Mouse (Mus musculus) heart, embryonic 16.5 days (tissue): Measurements from ENCODE around the gene Rab25. TPM values are rescaled to one million over a fixed set of nuclear protein-coding genes. Genes with fewer than 3 reads are reported as not detected.

Experiments
- ATAC-seq: fragments of 200-750 bp; cut with Nextera tagmentation; replicated peaks from 2 replicates; pipeline ENCODE4 v1.8.0; 2017; ENCODE audit warnings: moderate number of reproducible peaks; ENCODE audit not compliant: insufficient read depth, low FRiP score; ENCODE audit errors: extremely low read depth
- H3K27ac ChIP-seq: fragments of 300-500 bp; sonication (generic); 2 replicates; pipeline ENCODE4 v1.5.1; 2014; ENCODE audit warnings: mild to moderate bottlenecking, low read length, control low read depth, moderate library complexity
- H3K27me3 ChIP-seq: fragments of 300-500 bp; sonication (generic); 2 replicates; pipeline ENCODE4 v1.6.1; 2014; ENCODE audit warnings: low read length, mixed read lengths; ENCODE audit not compliant: control insufficient read depth, insufficient read depth
- H3K36me3 ChIP-seq: fragments of 300-500 bp; sonication (generic); 2 replicates; pipeline ENCODE4 v1.6.1; 2014; ENCODE audit not compliant: control insufficient read depth, insufficient read depth
- H3K4me1 ChIP-seq: fragments of 300-500 bp; sonication (generic); 2 replicates; pipeline ENCODE4 v1.6.1; 2014; ENCODE audit warnings: low read length, mixed read lengths; ENCODE audit not compliant: control insufficient read depth, insufficient read depth
- H3K4me2 ChIP-seq: fragments of 300-500 bp; sonication (generic); 2 replicates; pipeline ENCODE4 v1.6.1; 2014; ENCODE audit warnings: low read depth, mild to moderate bottlenecking, control low read depth, low read length
- H3K4me3 ChIP-seq: fragments of 300-500 bp; sonication (generic); 2 replicates; pipeline ENCODE4 v1.5.1; 2014; ENCODE audit warnings: mild to moderate bottlenecking, control low read depth, low read length
- H3K9ac ChIP-seq: fragments of 300-500 bp; sonication (generic); 2 replicates; pipeline ENCODE4 v1.6.1; 2014; ENCODE audit warnings: low read length, control low read depth
- H3K9me3 ChIP-seq: fragments of 300-500 bp; sonication (generic); replicated peaks from 2 replicates; pipeline ENCODE4 v1.6.1; 2016; ENCODE audit warnings: low read length; ENCODE audit not compliant: control insufficient read depth
- WGBS: fragments of 180-500 bp; shearing (Covaris S2); extraction: QIAGEN DNeasy Blood & Tissue Kit; methylation state at CpG from one replicate; pipeline ENCODE4 v1.1.7; 2014; 5-methylcytosine and 5-hydroxymethylcytosine counted together
- polyA plus RNA-seq: library from polyadenylated mRNA; unstranded; fragments of >200 nt; fragmentation: Nextera tagmentation; extraction: Ambion mirVana; gene quantifications from 2 replicates; pipeline ENCODE4 v1.2.1, GENCODE M21; 2015

The Rab25 gene
- polyA plus RNA-seq, 1 experiment from 2014 or later, result 2.2 TPM

- Histone ChIP-seq H3K4me3 (no peak overlapping the region), H3K4me1 (peaks cover 38% of the 10 kb centered on the region), H3K4me2 (no peak overlapping the region), H3K36me3 (peaks cover 18% of the 10 kb centered on the region), H3K27me3 (no peaks in the 10 kb centered on the region), H3K9ac (no peak overlapping the region), H3K9me3 (no peaks in the 10 kb centered on the region), H3K27ac (peak overlapping the region; percentile 57)
- 60% methylated on average over 5 of the region's 5 CpGs for WGBS
- no peak for ATAC-seq
These were observed 8.0 kb downstream of the Rab25 start for GRCm38 (mm10) chr3:88540085-88540484.

GRCm38 (mm10) chr3:88539397-88539796 lies 8.7 kb downstream of the Rab25 start:
- 40% methylated on average over 3 of the region's 3 CpGs for WGBS
- Histone ChIP-seq H3K9me3 (no peaks in the 10 kb centered on the region), H3K4me3 (no peak overlapping the region), H3K9ac (0 out of 2 replicates have a peak overlapping the region, but pooled peaks have one; percentile 14), H3K27ac (no peak overlapping the region), H3K4me1 (peaks cover 45% of the 10 kb centered on the region), H3K27me3 (no peaks in the 10 kb centered on the region), H3K36me3 (peaks cover 18% of the 10 kb centered on the region), H3K4me2 (no peak overlapping the region)
- no peak for ATAC-seq

GRCm38 (mm10) chr3:88538271-88539145 lies 9.6 kb downstream of the Rab25 start:
- WGBS, result 54% methylated on average over 9 of the region's 9 CpGs
- peaks cover 18% of the 10 kb centered on the region for H3K36me3 ChIP-seq
- H3K9ac ChIP-seq, result no peak overlapping the region
- H3K27ac ChIP-seq, result no peak overlapping the region
- H3K27me3 ChIP-seq, result no peaks in the 10 kb centered on the region
- no peak overlapping the region for H3K4me3 ChIP-seq
- no peak overlapping the region for H3K4me2 ChIP-seq
- H3K9me3 ChIP-seq, result no peaks in the 10 kb centered on the region
- no peak for ATAC-seq
- H3K4me1 ChIP-seq, result peaks cover 54% of the 10 kb centered on the region

GRCm38 (mm10) chr3:88537146-88537545 lies 11.0 kb downstream of the Rab25 start:
- peak overlapping the region; percentile 60 for H3K4me2 ChIP-seq
- H3K36me3 ChIP-seq, result peaks cover 18% of the 10 kb centered on the region
- WGBS, result 75% methylated on average over 6 of the region's 6 CpGs
- H3K27ac ChIP-seq, result no peak overlapping the region; the same call in 1 of the 2 replicates
- H3K9ac ChIP-seq, result peak overlapping the region; percentile 51
- H3K4me1 ChIP-seq, result peaks cover 57% of the 10 kb centered on the region
- H3K4me3 ChIP-seq, result no peak overlapping the region; the same call in 1 of the 2 replicates
- ATAC-seq, result no peak
- no peaks in the 10 kb centered on the region for H3K27me3 ChIP-seq
- H3K9me3 ChIP-seq, result no peaks in the 10 kb centered on the region

GRCm38 (mm10) chr3:88536103-88536930 lies 11.8 kb downstream of the Rab25 start:
- Histone ChIP-seq H3K4me1 (peaks cover 57% of the 10 kb centered on the region), H3K27me3 (no peaks in the 10 kb centered on the region), H3K4me3 (peak overlapping the region; percentile 39), H3K27ac (peak overlapping the region; percentile 14; the same call in 1 of the 2 replicates), H3K9ac (peak overlapping the region; percentile 51), H3K9me3 (no peaks in the 10 kb centered on the region), H3K4me2 (peak overlapping the region; percentile 60), H3K36me3 (peaks cover 18% of the 10 kb centered on the region)
- peak; percentile 18; the same call in 1 of the 2 replicates for ATAC-seq
- WGBS, result 11% methylated on average over 64 of the region's 64 CpGs

- no peak for ATAC-seq
- Histone ChIP-seq H3K36me3 (peaks cover 18% of the 10 kb centered on the region), H3K4me2 (peak overlapping the region; percentile 60; the same call in 1 of the 2 replicates), H3K4me3 (no peak overlapping the region), H3K9me3 (no peaks in the 10 kb centered on the region), H3K27me3 (no peaks in the 10 kb centered on the region), H3K27ac (no peak overlapping the region), H3K9ac (no peak overlapping the region; the same call in 1 of the 2 replicates), H3K4me1 (peaks cover 55% of the 10 kb centered on the region)
- WGBS, result 81% methylated on average over 4 of the region's 4 CpGs
These were observed 12.6 kb downstream of the Rab25 start for GRCm38 (mm10) chr3:88535527-88535926.

GRCm38 (mm10) chr3:88535005-88535404 lies 13.1 kb downstream of the Rab25 start:
- H3K4me2 ChIP-seq, result peak overlapping the region; percentile 81; the same call in 1 of the 2 replicates
- H3K4me3 ChIP-seq, result no peak overlapping the region
- no peak overlapping the region for H3K27ac ChIP-seq
- H3K4me1 ChIP-seq, result peaks cover 57% of the 10 kb centered on the region
- no peak for ATAC-seq
- no peaks in the 10 kb centered on the region for H3K27me3 ChIP-seq
- 64% methylated on average over 3 of the region's 3 CpGs for WGBS
- H3K9ac ChIP-seq, result peak overlapping the region; percentile 55
- no peaks in the 10 kb centered on the region for H3K9me3 ChIP-seq
- H3K36me3 ChIP-seq, result peaks cover 18% of the 10 kb centered on the region

- H3K4me1 ChIP-seq, result peaks cover 62% of the 10 kb centered on the region
- H3K27ac ChIP-seq, result peak overlapping the region; percentile 95; the same call in 1 of the 2 replicates
- H3K9me3 ChIP-seq, result no peaks in the 10 kb centered on the region
- no peak for ATAC-seq
- peak overlapping the region; percentile 91 for H3K9ac ChIP-seq
- WGBS, result 6% methylated on average over 5 of the region's 5 CpGs
- H3K27me3 ChIP-seq, result no peaks in the 10 kb centered on the region
- H3K4me3 ChIP-seq, result peak overlapping the region; percentile 86
- H3K36me3 ChIP-seq, result peaks cover 16% of the 10 kb centered on the region
- peak overlapping the region; percentile 81 for H3K4me2 ChIP-seq
These were observed 14.4 kb downstream of the Rab25 start for GRCm38 (mm10) chr3:88533706-88534105.
